Mouse (Mus musculus): Measurements from ENCODE around the gene Uncx.

Uncx gene

DNA sequence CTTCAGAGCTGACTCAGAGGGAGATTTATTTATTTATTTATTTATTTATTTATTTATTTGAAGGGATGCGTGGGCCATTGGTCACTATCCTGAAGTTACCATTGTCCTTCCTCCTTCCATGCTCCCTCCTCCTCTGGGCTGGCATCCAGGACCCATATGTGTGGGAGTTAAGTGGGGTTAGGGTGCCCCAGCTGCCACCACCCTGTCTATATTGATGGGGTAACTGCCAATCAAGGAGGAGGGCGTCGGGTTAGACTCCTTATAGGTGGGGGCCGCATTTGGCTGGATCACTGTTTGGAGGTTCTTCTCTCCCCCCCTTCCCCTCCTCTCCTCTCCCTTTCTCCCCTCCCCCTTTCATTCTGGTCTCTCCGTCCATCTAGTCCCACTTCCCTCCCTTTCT, 738 bp upstream of the Uncx start:
- DNase-seq (ENCODE audit: low spot score), result no peak

DNA sequence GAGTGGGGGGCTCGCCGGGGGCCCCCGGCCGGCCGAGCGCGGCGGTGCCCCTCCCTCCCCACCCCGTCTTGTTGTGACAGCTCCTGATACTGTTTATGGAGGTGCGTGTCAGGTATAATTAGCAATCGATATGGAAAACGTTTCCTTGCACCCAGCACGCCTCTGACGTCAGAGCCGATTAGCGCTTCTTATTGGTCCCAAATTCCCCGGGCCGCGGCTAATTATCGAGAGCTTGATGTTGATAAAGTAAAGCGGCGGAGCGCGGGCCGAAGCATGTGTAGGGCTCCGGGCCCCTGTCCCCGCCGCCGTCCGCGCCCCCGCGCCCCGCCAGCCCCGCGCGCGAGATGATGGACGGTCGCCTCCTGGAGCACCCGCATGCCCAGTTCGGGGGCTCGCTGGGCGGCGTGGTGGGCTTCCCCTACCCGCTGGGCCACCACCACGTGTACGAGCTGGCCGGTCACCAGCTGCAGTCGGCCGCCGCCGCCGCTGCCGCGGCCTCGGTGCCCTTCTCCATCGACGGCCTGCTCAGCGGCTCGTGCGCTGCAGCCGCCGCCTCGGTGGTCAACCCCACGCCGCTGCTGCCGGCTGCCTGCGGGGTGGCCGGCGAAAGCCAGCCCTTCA, 466 bp downstream of the Uncx start:
- DNase-seq (ENCODE audit: low spot score), result no peak

DNA sequence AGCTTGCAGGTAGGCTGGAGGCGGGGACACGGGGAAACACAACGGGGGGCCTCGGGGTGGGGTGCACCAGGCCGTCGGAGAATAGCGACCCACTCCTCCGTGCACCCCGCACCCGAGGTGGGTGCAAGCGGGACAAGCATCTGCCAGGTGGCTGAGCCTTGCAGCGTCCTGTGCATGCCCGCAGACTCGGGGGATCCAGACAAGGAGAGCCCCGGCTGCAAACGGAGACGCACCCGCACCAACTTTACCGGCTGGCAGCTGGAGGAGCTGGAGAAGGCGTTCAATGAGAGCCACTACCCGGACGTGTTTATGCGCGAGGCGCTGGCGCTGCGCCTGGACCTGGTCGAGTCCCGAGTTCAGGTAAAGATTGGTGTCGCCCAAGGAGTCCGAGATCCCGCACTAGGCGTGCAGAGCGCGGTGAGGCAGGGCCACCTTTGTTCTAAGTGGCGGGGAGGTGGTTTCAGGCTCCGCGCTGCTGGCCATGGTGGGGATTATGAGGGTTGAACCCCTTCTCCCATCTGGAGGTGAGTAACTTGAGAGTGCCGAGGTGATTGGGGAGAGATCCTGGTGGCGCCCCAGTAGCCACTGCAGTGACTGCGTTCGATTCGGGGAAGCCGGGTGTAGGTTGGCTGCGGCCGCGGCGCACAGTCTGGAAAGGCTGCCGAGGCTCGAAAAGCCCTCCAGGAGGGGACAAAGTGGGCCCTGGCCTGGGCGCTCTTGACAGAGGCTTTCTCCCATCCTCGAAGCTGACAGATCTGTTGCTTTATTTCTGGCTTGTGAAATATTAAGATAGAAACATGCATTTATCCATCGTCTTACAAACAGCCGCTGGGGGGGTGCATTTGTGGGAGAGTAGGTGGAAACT, 1.2 kb downstream of the Uncx start:
- no peak for DNase-seq (ENCODE audit: low spot score)

DNA sequence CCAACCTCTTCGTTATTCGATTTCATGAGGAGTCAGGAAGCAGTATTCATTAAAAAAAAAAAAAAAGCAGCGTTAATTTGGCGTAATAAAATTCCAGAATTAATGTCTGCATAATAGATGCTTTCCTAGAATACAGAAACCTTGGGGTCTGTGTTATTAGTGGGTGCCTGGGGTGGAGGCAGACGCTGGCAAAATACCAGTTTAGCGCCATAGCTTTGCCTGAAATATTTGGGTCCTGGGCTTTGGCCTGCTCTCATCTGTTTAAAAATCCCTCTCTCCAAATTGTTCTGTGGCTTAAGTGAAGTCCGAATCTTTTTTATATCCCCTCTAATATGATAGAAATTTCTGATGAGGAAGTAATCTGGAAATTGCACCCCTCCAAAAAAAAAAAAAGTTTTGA, 1.9 kb downstream of the Uncx start:
- no peak for DNase-seq (ENCODE audit: low spot score)

- no peak for DNase-seq (ENCODE audit: low spot score)
These were observed 2.5 kb downstream of the Uncx start for GRCm38 (mm10) chr5:139545673-139546335.

GRCm38 (mm10) chr5:139546336-139546770, 3.1 kb downstream of the Uncx start:
- no peak for DNase-seq (ENCODE audit: low spot score)

DNA sequence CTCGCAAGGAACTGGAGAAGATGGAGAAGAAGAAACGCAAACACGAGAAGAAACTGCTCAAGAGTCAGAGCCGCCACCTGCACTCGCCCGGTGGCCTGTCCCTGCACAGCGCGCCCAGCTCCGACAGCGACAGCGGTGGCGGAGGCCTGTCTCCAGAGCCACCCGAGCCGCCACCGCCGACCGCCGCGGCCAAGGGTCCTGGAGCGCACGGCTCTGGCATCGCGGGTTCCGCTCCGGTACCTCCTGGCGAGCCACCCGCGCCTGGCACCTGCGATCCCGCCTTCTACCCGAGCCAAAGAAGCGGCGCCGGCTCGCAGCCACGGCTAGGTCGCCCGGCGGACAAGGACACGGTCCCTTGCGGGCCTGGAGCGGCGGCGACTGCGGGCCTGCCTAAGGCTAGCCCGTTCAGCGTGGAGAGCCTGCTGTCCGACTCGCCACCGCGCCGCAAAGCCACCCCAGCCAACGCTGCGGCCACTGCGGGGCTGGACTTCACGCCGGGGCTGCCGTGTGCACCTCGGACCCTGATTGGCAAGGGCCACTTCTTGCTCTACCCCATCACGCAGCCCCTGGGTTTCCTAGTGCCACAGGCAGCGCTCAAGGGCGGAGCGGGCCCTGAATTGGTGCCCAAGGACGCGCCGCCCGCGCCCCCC, 3.6 kb downstream of the Uncx start:
- no peak for DNase-seq (ENCODE audit: low spot score)

GRCm38 (mm10) chr5:139547421-139547931, 4.2 kb downstream of the Uncx start:
- no peak for DNase-seq (ENCODE audit: low spot score)

DNA sequence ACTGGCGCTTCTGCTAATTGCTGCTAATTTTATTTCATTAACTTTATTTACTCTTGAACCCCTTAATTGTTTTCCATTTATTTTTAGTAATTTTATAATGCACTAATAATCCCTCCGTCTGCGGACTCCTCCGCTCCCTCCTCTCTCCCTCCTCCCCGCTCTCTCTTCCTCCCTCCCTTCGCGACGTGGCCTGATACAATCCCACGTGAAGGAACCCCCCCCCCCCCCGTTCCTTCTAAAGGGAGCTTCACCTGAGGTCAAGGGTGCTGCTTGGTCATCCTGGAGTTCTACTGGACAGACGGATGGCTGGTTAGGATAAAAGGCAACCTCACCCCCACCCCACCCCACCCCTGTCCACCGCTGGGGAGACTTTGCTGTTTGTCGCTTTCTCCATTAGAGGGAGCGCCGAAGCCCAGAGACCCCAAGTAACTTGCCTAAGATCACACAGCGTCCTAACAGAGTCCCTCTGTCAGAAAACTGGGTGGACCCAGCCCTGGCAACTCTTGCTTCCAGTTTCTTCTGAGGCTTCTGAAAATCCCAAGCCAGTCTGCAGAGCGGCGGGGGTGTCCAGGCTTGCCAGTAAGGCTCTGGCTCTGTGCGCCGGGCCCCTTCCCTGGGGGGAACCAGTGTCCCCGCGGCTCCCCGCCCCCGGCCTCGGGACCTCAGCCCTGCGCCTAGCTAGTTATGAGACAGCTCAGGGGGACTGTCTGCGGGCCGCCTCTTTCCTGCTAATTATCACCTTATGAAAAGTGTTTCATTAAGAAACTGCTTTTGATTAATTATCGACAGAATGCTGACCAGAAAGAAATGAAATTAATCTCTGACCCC, 10.4 kb downstream of the Uncx start:
- DNase-seq (ENCODE audit: low spot score), result no peak

DNA sequence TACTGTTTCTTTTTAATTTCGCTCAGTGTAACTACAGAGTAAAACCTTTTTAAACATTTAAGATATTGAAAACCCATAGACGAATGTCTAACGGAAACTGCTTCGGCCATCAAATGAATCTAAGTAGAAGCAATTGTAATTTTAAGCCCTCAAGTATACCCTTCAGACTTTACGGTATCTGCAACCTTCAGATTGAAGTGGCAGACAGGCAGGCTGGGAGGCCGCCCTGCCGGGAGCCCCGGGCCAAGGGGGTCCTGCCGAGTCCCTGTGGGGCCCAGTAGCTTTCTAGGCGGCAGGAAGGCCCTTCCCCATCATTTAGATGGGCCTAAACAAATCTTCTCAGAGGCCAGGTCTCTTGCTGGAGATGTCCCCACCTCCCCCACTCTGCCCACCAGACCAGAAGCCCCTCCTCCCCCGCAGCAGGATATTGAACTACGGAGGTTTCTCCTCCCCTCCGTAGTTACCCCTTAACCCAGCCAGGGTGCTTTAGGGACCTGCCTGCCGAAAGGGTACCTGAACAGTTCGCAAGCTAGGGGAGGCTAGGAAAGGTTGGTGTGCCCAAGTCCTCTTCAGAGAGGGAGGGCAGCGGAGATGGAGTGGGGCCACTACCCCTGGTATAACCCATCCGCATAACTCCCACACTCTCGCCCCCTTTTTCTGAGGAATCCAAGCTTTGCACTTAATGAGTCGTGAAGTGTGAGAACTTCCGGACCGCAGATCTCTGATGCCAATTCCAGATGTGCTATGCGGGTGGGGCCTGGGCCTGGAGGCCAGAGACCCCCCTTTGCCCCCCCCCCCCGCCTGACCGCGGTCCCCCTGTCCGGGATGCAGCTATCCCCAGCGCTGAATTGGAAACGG, 11.4 kb downstream of the Uncx start:
- DNase-seq (ENCODE audit: low spot score), result no peak

DNA sequence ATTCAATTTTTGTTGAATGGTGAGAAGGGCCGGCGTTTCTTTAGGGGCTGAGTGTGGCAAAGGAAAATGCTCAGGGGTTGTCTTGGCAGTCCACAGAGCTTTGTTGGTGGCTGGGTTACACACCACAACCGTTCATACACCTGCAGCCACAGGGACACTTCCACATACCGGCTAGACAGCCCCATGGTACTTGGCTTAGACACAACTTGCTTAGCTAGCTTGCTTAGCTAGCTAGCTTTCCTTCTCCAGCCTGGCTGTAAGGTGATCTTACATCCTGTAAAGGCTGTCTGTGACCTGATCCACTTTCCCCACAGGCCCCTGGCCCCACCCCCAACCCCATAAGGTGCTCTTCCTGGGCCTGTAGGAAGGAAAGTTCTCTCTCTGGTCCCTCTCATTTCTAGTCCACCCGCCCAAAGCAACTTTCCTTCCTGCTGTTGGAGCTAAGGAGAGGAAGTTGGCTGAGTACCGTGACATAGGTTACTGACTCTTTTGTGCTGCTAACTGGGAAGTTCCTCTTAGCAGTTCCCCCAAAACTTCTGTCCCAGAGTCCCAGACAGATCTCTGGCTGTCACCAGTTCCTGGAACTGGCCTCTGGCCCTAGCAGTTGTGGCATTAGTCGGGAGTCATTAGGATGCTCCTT, 12.3 kb downstream of the Uncx start:
- DNase-seq (ENCODE audit: low spot score), result no peak

DNA sequence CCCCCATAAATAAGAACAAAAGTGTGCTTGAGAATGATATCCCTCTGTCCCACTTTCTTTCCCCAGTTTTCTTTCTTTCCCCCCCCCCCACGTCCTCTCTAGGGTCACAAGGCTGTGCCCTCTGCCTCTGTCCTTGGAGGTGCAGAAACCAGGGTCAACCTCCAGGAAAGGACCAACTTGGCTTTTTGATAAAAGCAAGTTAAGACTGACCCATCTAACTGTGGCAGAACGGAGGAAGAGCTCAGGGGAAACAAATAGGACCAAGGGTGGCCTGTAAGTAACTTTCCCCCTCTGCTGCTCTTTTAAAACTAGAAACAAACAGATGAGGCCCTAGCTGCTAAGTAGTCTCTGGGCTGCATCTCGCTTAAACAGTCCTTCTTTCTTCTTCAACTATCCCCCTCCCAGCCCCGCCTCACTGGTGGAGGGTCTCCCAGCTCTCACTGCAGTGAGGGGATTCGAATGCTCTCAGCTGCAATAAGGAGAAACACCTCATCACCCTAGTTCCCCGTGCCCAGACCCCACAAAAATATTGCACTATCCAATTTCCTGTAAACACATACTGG, 12.9 kb downstream of the Uncx start:
- DNase-seq (ENCODE audit: low spot score), result no peak

DNA sequence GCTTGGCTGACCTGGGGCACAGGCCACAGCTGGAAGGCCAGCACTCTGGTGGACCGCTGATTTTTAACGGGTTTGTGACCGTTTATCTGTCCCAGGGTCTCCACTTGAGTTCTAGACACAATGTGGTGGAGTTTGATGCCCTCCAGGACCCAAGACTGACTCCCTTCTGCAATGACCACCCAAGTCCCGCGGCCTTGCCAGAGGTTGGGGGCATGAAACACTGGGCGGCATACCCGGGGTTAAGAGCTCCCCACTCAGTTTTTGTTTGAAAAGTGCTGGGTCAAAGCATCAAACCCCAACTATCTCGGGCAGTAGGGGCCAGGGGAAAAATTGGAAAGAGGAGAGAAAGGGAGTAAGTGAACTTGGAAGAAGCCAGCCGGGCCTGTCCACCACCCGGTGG, 13.8 kb downstream of the Uncx start:
- DNase-seq (ENCODE audit: low spot score), result no peak

DNA sequence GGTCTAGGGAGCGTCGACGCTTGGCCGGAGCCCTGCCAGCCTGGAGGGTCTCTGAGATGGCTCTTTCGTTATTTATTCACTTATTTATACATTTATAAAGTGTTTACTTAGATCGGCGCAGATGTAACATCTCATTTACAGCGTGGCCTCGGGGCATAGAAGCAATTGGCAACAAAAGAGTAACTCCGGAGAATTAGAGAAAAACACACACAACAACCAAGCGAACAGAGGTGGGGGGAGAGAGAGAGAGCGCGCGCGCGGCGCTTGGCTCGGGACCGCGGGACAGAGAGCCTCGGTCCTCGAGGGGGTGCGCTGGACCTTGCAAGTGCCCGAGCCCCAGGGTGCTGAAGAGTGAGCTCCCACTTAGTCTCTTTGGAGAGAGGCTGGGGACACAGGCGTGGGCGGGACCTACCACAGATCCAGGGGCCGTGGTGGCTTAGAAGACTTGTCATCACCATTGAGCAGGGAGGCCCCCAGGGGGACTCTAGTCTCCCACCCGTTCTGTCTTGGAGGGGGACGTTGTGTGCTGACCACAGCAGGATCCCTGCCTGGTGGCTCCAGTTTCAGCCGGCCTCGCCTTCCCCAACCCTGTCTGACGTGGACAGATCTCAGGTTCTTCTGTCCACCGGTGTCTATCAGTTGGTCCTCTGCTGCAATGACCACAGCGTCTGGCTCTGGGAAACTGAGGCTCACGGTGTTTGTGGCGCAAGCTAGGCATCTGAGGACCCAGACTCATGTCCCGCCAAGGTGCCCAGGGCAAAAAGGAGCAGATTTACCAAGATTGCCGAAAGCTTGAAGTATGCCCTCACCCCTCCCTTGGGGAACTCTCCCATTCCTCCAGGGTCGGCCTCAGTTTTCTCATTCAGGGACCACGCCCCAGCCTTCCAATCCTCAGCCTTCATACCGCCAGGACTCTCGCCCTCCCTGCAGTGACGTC, 14.5 kb downstream of the Uncx start:
- DNase-seq (ENCODE audit: low spot score), result no peak

- no peak for DNase-seq (ENCODE audit: low spot score)
These were observed 15.1 kb downstream of the Uncx start for GRCm38 (mm10) chr5:139558468-139558804.

DNA sequence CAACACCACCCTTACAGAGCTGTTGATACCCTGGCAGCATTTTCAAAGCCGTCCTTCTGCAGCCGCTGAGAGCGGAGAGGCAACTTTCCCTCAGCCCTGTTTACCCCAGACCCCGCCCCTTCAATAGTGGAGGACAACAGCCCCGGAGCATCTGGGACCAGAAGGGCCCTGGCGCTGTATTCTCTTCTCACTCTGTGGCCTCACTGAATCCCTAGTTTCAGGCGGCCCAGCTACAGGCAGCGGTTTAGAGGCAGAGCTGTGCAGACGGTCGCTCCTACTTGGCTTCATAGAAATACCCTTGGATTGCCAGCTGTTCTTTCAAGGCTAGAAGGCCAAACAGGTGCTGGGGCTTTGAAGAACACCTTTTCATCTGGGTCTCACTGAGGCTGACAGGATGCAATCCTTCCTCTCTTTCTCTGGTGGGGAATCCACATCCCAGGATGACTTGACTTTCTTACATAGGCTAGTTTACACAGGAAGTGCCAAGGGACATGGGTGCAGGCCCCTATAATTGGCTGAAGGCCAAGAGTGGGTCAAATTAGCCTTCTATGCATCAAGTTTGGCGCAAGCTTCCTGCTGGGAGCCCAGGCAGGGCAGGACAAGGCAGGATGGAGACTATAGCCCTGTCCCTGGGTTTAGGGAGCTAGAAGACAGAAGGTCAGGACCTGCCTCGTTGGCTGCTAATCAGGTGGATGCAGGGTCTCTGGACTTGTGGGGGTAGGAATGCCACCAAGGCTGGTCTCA, 15.8 kb downstream of the Uncx start:
- no peak for DNase-seq (ENCODE audit: low spot score)

GRCm38 (mm10) chr5:139559782-139560181, 16.5 kb downstream of the Uncx start:
- no peak for DNase-seq (ENCODE audit: low spot score)
